Mouse (Mus musculus) left cerebral cortex, adult 11 months (tissue): ENCODE measurements around the gene Dus3l.

Source experiments
- DNase-seq: peaks from one replicate; pipeline ENCODE4 v3.0.0; 2022; ENCODE audit warnings: low spot score

Gene Dus3l

GRCm38 (mm10) chr17:56754271-56755185, 10.0 kb upstream of the Dus3l start:
- no peak for DNase-seq

GRCm38 (mm10) chr17:56756703-56757399, 7.7 kb upstream of the Dus3l start:
- no peak for DNase-seq

- DNase-seq: no peak
These were observed 7.0 kb upstream of the Dus3l start, which contains the start of gene Nrtn for GRCm38 (mm10) chr17:56757416-56758123. Nrtn (minus strand) TSS chr17:56757530.

- DNase-seq: no peak
These were observed 6.4 kb upstream of the Dus3l start for GRCm38 (mm10) chr17:56758132-56758531.

GRCm38 (mm10) chr17:56759261-56759660, 5.3 kb upstream of the Dus3l start:
- DNase-seq: no peak

GRCm38 (mm10) chr17:56761077-56761476, 3.5 kb upstream of the Dus3l start:
- no peak for DNase-seq

GRCm38 (mm10) chr17:56761991-56762410, 2.6 kb upstream of the Dus3l start:
- peak; percentile 75 for DNase-seq

GRCm38 (mm10) chr17:56762769-56763731, 1.5 kb upstream of the Dus3l start:
- DNase-seq: no peak

GRCm38 (mm10) chr17:56763741-56764250, 761 bp upstream of the Dus3l start:
- no peak for DNase-seq

GRCm38 (mm10) chr17:56765431-56765830, 874 bp downstream of the Dus3l start:
- DNase-seq: no peak

GRCm38 (mm10) chr17:56766631-56767405, 2.3 kb downstream of the Dus3l start:
- no peak for DNase-seq

- DNase-seq: no peak
These were observed 3.1 kb downstream of the Dus3l start for GRCm38 (mm10) chr17:56767531-56768135.

GRCm38 (mm10) chr17:56768941-56769340, 4.4 kb downstream of the Dus3l start:
- DNase-seq: no peak

GRCm38 (mm10) chr17:56769950-56770349, 5.4 kb downstream of the Dus3l start, which contains the start of gene Prr22:
Prr22 (plus strand) TSS chr17:56770250.
- DNase-seq: no peak

- no peak for DNase-seq
These were observed 13.0 kb downstream of the Dus3l start for GRCm38 (mm10) chr17:56777568-56777967.

GRCm38 (mm10) chr17:56778779-56779362, 14.3 kb downstream of the Dus3l start:
- no peak for DNase-seq

GRCm38 (mm10) chr17:56780291-56780978, 15.9 kb downstream of the Dus3l start:
- no peak for DNase-seq

- no peak for DNase-seq
These were observed 24.3 kb downstream of the Dus3l start for GRCm38 (mm10) chr17:56788886-56789285.

- DNase-seq: no peak
These were observed 24.7 kb downstream of the Dus3l start for GRCm38 (mm10) chr17:56789286-56789685.
